Comparison of ENCODE assay signal across 18 mouse cellular contexts in the genomic region with DNA sequence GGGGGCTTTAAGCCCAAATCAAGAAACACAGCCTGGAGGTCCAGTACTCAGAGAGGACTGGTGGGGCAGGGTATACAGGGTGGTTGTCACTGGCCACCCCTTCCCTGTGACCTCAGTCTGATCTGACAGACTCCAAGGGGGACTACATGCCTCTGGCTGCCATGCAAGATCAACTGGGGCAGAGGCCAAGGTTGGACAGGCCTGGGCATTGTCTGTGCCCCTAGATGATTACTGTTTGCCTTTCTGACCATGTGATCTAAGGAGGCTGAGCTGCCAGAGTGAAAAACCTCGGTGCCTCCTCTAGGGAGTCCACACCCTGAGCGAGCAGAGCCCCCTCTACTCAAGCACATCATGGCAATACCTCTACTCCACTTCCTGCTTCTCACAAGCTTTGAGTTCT. TPM values are rescaled to one million over a fixed set of nuclear protein-coding genes. Genes with fewer than 3 reads are reported as not detected.
DNase-seq lines count a peak whose midpoint lies in the region; ATAC-seq and TF ChIP-seq lines count a peak whose summit lies in the region.
"Had no signal": no experiment of that assay in that cellular context is flagged by ENCODE, and none has a peak within 500 bp of the region (broad histone marks: within the 10 kb centered on the region; RNA-seq: fewer than 3 reads in every experiment).

No protein-coding gene starts in this region.

- no peaks in the 10 kb centered on the region for H3K9me3 ChIP-seq in limb, embryonic 12.5 days
- no peaks in the 10 kb centered on the region for H3K9me3 ChIP-seq in limb, embryonic 10.5 days (replicated peaks)
- H3K9me3 ChIP-seq in embryonic facial prominence, embryonic 10.5 days, result no peaks in the 10 kb centered on the region
- H3K9me3 ChIP-seq in midbrain, embryonic 15.5 days, result no peaks in the 10 kb centered on the region
- H3K9me3 ChIP-seq: liver, embryonic 13.5 days; megakaryocyte, embryonic 14.5 days had no signal

- no peaks in the 10 kb centered on the region for H3K4me1 ChIP-seq in limb, embryonic 12.5 days (replicated peaks)
- H3K4me1 ChIP-seq in limb, embryonic 10.5 days, result 0 out of 2 replicates have a peak, but pooled peaks cover 10% of the 10 kb centered on the region
- H3K4me1 ChIP-seq in embryonic facial prominence, embryonic 10.5 days, result peaks cover 19% of the 10 kb centered on the region
- H3K4me1 ChIP-seq in midbrain, embryonic 15.5 days, result peaks cover 9% of the 10 kb centered on the region
- H3K4me1 ChIP-seq: liver, embryonic 13.5 days; megakaryocyte, embryonic 14.5 days had no signal

- TF ChIP-seq CTCF in gastrocnemius, adult 2 months (IDR thresholded peaks at IDR 0.05), result no peak

- intact Hi-C loops in gastrocnemius, adult 2 months (cut with DNase I), result no loop called here

- no peak overlapping the region for H3K4me3 ChIP-seq in gastrocnemius, adult 2 months
- H3K4me3 ChIP-seq in limb, embryonic 12.5 days (replicated peaks), result no peak overlapping the region
- H3K4me3 ChIP-seq in limb, embryonic 10.5 days, result no peak overlapping the region
- no peak overlapping the region for H3K4me3 ChIP-seq in embryonic facial prominence, embryonic 10.5 days
- no peak overlapping the region for H3K4me3 ChIP-seq in midbrain, embryonic 15.5 days
- H3K4me3 ChIP-seq: erythroblast, embryonic 14.5 days; liver, embryonic 13.5 days; megakaryocyte, embryonic 14.5 days had no signal

- no peak overlapping the region for H3K4me2 ChIP-seq in limb, embryonic 12.5 days
- H3K4me2 ChIP-seq in midbrain, embryonic 15.5 days, result no peak overlapping the region
- H3K4me2 ChIP-seq: liver, embryonic 13.5 days had no signal

- H3K27ac ChIP-seq in gastrocnemius, adult 2 months, result peak overlapping the region; percentile 49
- no peak overlapping the region for H3K27ac ChIP-seq in limb, embryonic 12.5 days
- H3K27ac ChIP-seq in limb, embryonic 10.5 days, result no peak overlapping the region
- peak overlapping the region; percentile 26; the same call in 1 of the 2 replicates for H3K27ac ChIP-seq in embryonic facial prominence, embryonic 10.5 days (replicated peaks)
- 0 out of 2 replicates have a peak overlapping the region, but pooled peaks have one; percentile 39 for H3K27ac ChIP-seq in midbrain, embryonic 15.5 days
- H3K27ac ChIP-seq: liver, embryonic 13.5 days had no signal

- H3K36me3 ChIP-seq in limb, embryonic 12.5 days, result no peaks in the 10 kb centered on the region
- no peaks in the 10 kb centered on the region for H3K36me3 ChIP-seq in limb, embryonic 10.5 days
- peaks cover 8% of the 10 kb centered on the region; the same call in 1 of the 2 replicates for H3K36me3 ChIP-seq in embryonic facial prominence, embryonic 10.5 days (replicated peaks)
- no peaks in the 10 kb centered on the region for H3K36me3 ChIP-seq in midbrain, embryonic 15.5 days (replicated peaks)
- H3K36me3 ChIP-seq: liver, embryonic 13.5 days had no signal

- 0 out of 2 replicates have a peak overlapping the region, but pooled peaks have one; percentile 4 for H3K9ac ChIP-seq in limb, embryonic 12.5 days (replicated peaks)
- H3K9ac ChIP-seq in midbrain, embryonic 15.5 days, result no peak overlapping the region
- H3K9ac ChIP-seq: liver, embryonic 13.5 days had no signal

- 66% methylated on average over 2 of the region's 2 CpGs for WGBS in limb, embryonic 12.5 days
- 66% methylated on average over 2 of the region's 2 CpGs for WGBS in limb, embryonic 10.5 days
- WGBS in embryonic facial prominence, embryonic 10.5 days, result 50% methylated on average over 2 of the region's 2 CpGs
- WGBS in midbrain, embryonic 15.5 days, result 34% methylated on average over 2 of the region's 2 CpGs

- no peak for ATAC-seq in limb, embryonic 12.5 days (ENCODE audit: insufficient number of reproducible peaks, insufficient read depth, low FRiP score, low TSS enrichment, low read depth)
- no peak for ATAC-seq in midbrain, embryonic 15.5 days (replicated peaks)
- no peak for ATAC-seq in megakaryocyte-erythroid progenitor cell, adult 5-6 weeks (replicated peaks; ENCODE audit: low FRiP score, low TSS enrichment, poor library complexity, severe bottlenecking)
- ATAC-seq: lung, postnatal 0 days had no signal

- no peak for DNase-seq in gastrocnemius, adult 2 months
- no peak for DNase-seq in gastrocnemius, adult 18-20 months (ENCODE audit: low spot score)
- DNase-seq in limb, embryonic 10.5 days (ENCODE audit: low spot score), result no peak
- DNase-seq in embryonic facial prominence, embryonic 10.5 days (ENCODE audit: low spot score), result no peak
- no peak for DNase-seq in embryo, embryonic 10.5 days (ENCODE audit: low spot score)
- DNase-seq: cerebellum, postnatal 14 days; heart, adult 18-20 months; kidney, adult 11 months; kidney, postnatal 25 days; left cerebral cortex, postnatal 4 days; liver, embryonic 13.5 days; spleen, adult 18-20 months had no signal

- no peaks in the 10 kb centered on the region; the same call in none of the 2 replicates for H3K27me3 ChIP-seq in limb, embryonic 12.5 days
- H3K27me3 ChIP-seq in limb, embryonic 10.5 days (ENCODE audit: low read depth, poor library complexity, severe bottlenecking), result peaks cover 3% of the 10 kb centered on the region; the same call in 1 of the 2 replicates
- peaks cover 73% of the 10 kb centered on the region for H3K27me3 ChIP-seq in embryonic facial prominence, embryonic 10.5 days (replicated peaks; ENCODE audit: low read depth, poor library complexity, severe bottlenecking)
- peaks cover 5% of the 10 kb centered on the region; the same call in 1 of the 2 replicates for H3K27me3 ChIP-seq in midbrain, embryonic 15.5 days (replicated peaks)
- H3K27me3 ChIP-seq: liver, embryonic 13.5 days had no signal

RNA-seq across cellular contexts. Expression of a gene that starts 53.7 kb away (rescaled TPM):
- total RNA-seq in gastrocnemius, adult 2 months (2021), result 1 to 10 TPM; 1.6 to 2.6 TPM
- total RNA-seq in gastrocnemius, adult 18-20 months (2021), result 1 to 10 TPM; 2.1 to 2.3 TPM
- 11.1 TPM in 2 replicates for polyA plus RNA-seq in limb, embryonic 12.5 days (2016; fragmentation: Nextera tagmentation; extraction: Ambion mirVana)
- polyA plus RNA-seq in limb, embryonic 10.5 days (2016; fragmentation: Nextera tagmentation; extraction: Ambion mirVana), result 12.6 and 13.5 TPM in 2 replicates
- 10.7 and 12.0 TPM in 2 replicates for polyA plus RNA-seq in embryonic facial prominence, embryonic 10.5 days (2016; fragmentation: Nextera tagmentation; extraction: Ambion mirVana)
- polyA plus RNA-seq in midbrain, embryonic 15.5 days (2015; fragmentation: Nextera tagmentation; extraction: Ambion mirVana), result 5.1 and 5.4 TPM in 2 replicates
- 10.1 and 10.5 TPM in 2 replicates for total RNA-seq in megakaryocyte-erythroid progenitor cell, adult 5-6 weeks (2014; fragmentation: Nextera tagmentation)
- 5.3 and 9.2 TPM in 2 replicates for total RNA-seq in megakaryocyte-erythroid progenitor cell, adult 5-6 weeks (2017)

Comparison
In these comparisons a context has a peak if more than half of its experiments do, and no peak if none do; other contexts are left out.
1. H3K27ac ChIP-seq: peak in gastrocnemius, adult 2 months (single experiment), embryonic facial prominence, embryonic 10.5 days (single experiment) and midbrain, embryonic 15.5 days (single experiment); none in limb, embryonic 12.5 days (single experiment) and limb, embryonic 10.5 days (single experiment).